Mouse (Mus musculus): Measurements from ENCODE around the gene Net1. TPM values are rescaled to one million over a fixed set of nuclear protein-coding genes. Genes with fewer than 3 reads are reported as not detected.

Net1 gene
- polyA plus RNA-seq, 1 experiment: 39.9 TPM

DNA sequence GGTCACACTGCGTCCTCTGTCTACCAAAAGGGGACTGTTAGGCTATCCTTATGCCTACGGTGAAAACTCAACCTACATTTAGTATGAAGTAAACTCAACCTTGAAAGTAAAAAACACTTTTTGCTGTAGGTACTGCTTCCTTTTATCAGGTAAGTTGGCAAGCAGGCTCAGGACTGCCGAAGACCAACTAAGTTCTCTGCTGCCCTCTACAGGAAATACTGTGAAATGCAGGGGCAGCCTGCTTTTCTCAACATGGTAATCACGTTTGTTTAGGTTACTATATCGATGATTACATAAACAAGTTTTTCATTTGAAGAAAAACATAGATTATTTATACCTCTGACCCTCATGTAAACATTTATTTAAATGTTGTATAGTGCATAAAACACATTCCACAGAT is 21.1 kb downstream of the Net1 start:
- H3K4me3 ChIP-seq (ENCODE audit: insufficient read depth, low read depth, low read length): no peak overlapping the region
- no peaks in the 10 kb centered on the region for H3K36me3 ChIP-seq (ENCODE audit: control insufficient read depth, insufficient read depth, low read length)
- H3K4me1 ChIP-seq (ENCODE audit: control insufficient read depth, insufficient read depth, low read length): peaks cover 5% of the 10 kb centered on the region; the same call in 1 of the 2 replicates
- no peaks in the 10 kb centered on the region for H3K27me3 ChIP-seq (replicated peaks; ENCODE audit: control insufficient read depth, insufficient read depth, low read length)
- WGBS: 20% methylated on average over 5 of the region's 5 CpGs
- peak; percentile 87 for DNase-seq
- no peak overlapping the region for H3K27ac ChIP-seq (ENCODE audit: insufficient read depth, low read depth, low read length)
- TF ChIP-seq POLR2A (IDR thresholded peaks at IDR 0.05; ENCODE audit: low read depth, low read length) (no peak), CTCF (conservative IDR thresholded peaks at IDR 0.05; ENCODE audit: insufficient read depth, insufficient read length, low read depth, low read length) (peak; percentile 89)

DNA sequence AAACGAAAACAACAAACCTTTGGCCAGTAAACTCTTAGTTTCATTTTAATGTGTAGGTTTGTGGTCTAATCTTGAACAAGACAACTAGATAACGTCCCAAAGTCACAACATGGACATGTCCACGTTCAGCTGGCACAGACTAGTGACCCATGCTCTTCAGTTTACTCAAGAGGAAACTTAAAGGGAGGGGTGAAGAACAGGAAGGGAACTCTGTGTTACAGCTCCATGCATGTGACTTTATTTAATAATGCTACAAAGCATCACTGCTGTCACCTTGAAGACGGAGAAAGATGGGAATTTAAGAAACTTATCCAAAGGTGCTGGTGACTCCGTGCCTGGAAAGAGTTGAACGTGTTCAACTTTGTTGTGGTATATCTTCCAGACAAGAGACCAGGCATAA is 22.0 kb downstream of the Net1 start:
- 70% methylated on average over 6 of the region's 6 CpGs for WGBS
- Histone ChIP-seq H3K27me3 (replicated peaks; ENCODE audit: control insufficient read depth, insufficient read depth, low read length) (no peaks in the 10 kb centered on the region), H3K27ac (ENCODE audit: insufficient read depth, low read depth, low read length) (no peak overlapping the region; the same call in 1 of the 2 replicates), H3K4me3 (ENCODE audit: insufficient read depth, low read depth, low read length) (no peak overlapping the region), H3K4me1 (ENCODE audit: control insufficient read depth, insufficient read depth, low read length) (peaks cover 5% of the 10 kb centered on the region; the same call in 1 of the 2 replicates), H3K36me3 (ENCODE audit: control insufficient read depth, insufficient read depth, low read length) (no peaks in the 10 kb centered on the region)
- TF ChIP-seq POLR2A (IDR thresholded peaks at IDR 0.05; ENCODE audit: low read depth, low read length) (no peak), CTCF (conservative IDR thresholded peaks at IDR 0.05; ENCODE audit: insufficient read depth, insufficient read length, low read depth, low read length) (no peak)
- DNase-seq: no peak

DNA sequence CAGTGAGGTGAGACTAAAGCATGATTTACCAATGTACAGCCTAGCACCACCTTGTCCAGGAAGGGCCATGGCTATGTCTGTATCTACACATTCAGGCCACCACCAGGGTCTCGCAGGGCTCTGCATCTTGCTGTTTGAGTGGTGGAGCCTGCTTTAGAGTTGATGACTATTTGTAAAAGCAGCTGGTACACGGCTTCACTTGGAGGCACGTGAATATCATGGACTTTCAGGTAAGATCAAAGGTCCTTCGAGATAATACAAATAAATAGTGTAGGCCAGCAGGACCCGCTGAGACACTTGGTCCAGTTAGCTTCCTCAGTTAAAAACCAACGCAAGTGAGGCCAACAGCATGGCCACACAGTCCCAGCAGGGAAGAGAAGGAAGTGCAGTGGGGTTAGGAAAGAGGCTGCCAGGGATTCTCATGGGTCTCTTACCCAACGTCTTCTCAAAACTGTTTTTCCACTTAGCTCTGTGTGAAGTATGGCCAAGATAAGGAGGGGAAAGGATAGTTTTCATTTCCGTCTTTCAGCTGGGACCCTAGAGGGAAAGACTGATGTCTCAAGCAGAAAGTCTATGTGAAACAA is 22.5 kb downstream of the Net1 start:
- TF ChIP-seq CTCF (conservative IDR thresholded peaks at IDR 0.05; ENCODE audit: insufficient read depth, insufficient read length, low read depth, low read length): 0 out of 2 replicates have a peak, but pooled peaks have one; percentile 1
- TF ChIP-seq POLR2A (IDR thresholded peaks at IDR 0.05; ENCODE audit: low read depth, low read length): no peak
- no peak overlapping the region for H3K4me3 ChIP-seq (ENCODE audit: insufficient read depth, low read depth, low read length)
- peak overlapping the region; percentile 27; the same call in 1 of the 2 replicates for H3K27ac ChIP-seq (ENCODE audit: insufficient read depth, low read depth, low read length)
- WGBS: 67% methylated on average over 8 of the region's 8 CpGs
- H3K27me3 ChIP-seq (replicated peaks; ENCODE audit: control insufficient read depth, insufficient read depth, low read length): no peaks in the 10 kb centered on the region
- H3K36me3 ChIP-seq (ENCODE audit: control insufficient read depth, insufficient read depth, low read length): no peaks in the 10 kb centered on the region
- DNase-seq: peak; percentile 50
- peaks cover 5% of the 10 kb centered on the region; the same call in 1 of the 2 replicates for H3K4me1 ChIP-seq (ENCODE audit: control insufficient read depth, insufficient read depth, low read length)

DNA sequence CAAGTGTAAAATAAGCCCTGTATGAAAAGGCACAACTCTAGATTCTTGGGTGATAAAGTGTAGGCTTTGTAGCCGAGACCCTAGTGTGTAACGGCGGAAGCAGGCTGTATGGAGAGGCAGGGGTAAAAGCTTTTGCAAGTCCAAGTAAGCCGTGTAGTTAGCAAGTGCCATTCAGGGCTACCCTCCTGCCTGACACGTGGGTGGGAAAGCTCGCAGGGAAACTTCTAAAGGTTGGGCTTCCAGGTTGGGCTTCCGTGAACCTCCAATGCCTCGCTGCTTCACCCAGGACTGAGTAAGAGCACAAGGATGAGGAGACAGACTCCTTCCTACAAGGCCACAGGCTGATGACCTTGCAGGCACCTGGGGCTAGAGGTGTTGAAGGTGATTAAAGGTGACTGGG is 23.5 kb downstream of the Net1 start:
- TF ChIP-seq CTCF (conservative IDR thresholded peaks at IDR 0.05; ENCODE audit: insufficient read depth, insufficient read length, low read depth, low read length) (no peak), POLR2A (IDR thresholded peaks at IDR 0.05; ENCODE audit: low read depth, low read length) (no peak)
- peak; percentile 30 for DNase-seq
- no peaks in the 10 kb centered on the region for H3K36me3 ChIP-seq (ENCODE audit: control insufficient read depth, insufficient read depth, low read length)
- H3K4me1 ChIP-seq (ENCODE audit: control insufficient read depth, insufficient read depth, low read length): peaks cover 11% of the 10 kb centered on the region; the same call in 1 of the 2 replicates
- no peaks in the 10 kb centered on the region for H3K27me3 ChIP-seq (replicated peaks; ENCODE audit: control insufficient read depth, insufficient read depth, low read length)
- WGBS: 76% methylated on average over 8 of the region's 8 CpGs
- no peak overlapping the region for H3K27ac ChIP-seq (ENCODE audit: insufficient read depth, low read depth, low read length)
- no peak overlapping the region for H3K4me3 ChIP-seq (ENCODE audit: insufficient read depth, low read depth, low read length)

DNA sequence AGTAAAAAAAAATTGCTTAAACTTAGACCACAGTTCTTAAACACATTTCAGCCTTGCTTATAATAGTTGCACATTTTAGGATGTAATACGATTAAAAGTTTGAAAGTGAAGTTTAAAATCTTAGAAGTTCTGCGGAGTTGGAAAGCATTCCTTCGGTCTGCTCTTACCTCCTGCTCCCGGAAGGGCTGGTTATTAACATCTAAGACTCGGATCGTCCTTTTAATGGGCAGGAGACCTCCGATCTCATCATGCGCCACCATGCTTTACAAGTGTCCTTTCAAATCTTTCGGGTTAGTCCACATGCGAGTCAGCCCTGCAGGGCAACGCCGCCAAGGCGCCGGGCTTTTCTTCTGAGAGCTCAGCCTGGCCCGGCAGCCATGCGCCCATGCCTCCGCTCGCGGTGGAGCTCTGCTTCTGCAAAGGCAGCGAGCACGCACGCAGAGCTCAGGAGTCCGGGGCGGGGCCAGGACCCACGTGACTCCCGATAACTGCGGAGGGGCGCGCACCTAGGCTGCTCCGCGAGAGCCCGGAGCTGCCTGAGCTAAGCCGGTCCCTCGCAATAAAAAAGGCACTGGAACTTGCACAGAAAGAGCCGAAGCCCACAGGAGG is 24.8 kb downstream of the Net1 start:
- no peaks in the 10 kb centered on the region for H3K27me3 ChIP-seq (replicated peaks; ENCODE audit: control insufficient read depth, insufficient read depth, low read length)
- H3K27ac ChIP-seq (ENCODE audit: insufficient read depth, low read depth, low read length): peak overlapping the region; percentile 92
- DNase-seq: peak; percentile 96
- TF ChIP-seq CTCF (conservative IDR thresholded peaks at IDR 0.05; ENCODE audit: insufficient read depth, insufficient read length, low read depth, low read length) (no peak), POLR2A (IDR thresholded peaks at IDR 0.05; ENCODE audit: low read depth, low read length) (peak; percentile 94)
- peak overlapping the region; percentile 92 for H3K4me3 ChIP-seq (ENCODE audit: insufficient read depth, low read depth, low read length)
- H3K36me3 ChIP-seq (ENCODE audit: control insufficient read depth, insufficient read depth, low read length): peaks cover 1% of the 10 kb centered on the region
- peaks cover 11% of the 10 kb centered on the region; the same call in 1 of the 2 replicates for H3K4me1 ChIP-seq (ENCODE audit: control insufficient read depth, insufficient read depth, low read length)
- WGBS: under 1% methylated on average over 35 of the region's 35 CpGs

DNA sequence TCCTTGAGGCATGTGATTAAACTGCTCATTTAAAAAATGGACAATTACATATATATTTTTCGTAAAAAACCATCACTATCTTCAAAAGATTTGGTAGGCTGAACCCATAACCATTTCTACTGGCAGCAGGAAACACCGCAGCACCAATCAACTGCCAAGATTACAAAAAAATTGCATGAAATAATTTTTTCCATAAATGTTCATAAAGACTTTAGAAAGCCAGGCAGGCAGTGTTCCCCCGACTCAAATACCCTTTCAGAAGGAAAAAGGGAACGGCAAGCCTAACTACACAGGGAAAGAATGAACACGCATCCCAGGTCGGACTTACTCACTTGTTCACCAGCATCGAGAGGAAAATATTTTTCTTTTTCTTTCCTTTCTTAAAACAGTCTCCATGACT is 25.4 kb downstream of the Net1 start:
- no peak for DNase-seq
- TF ChIP-seq CTCF (conservative IDR thresholded peaks at IDR 0.05; ENCODE audit: insufficient read depth, insufficient read length, low read depth, low read length): no peak
- no peak for TF ChIP-seq POLR2A (IDR thresholded peaks at IDR 0.05; ENCODE audit: low read depth, low read length)
- Histone ChIP-seq H3K4me3 (ENCODE audit: insufficient read depth, low read depth, low read length) (peak overlapping the region; percentile 92), H3K36me3 (ENCODE audit: control insufficient read depth, insufficient read depth, low read length) (peaks cover 6% of the 10 kb centered on the region), H3K27ac (ENCODE audit: insufficient read depth, low read depth, low read length) (peak overlapping the region; percentile 79; the same call in 1 of the 2 replicates), H3K27me3 (replicated peaks; ENCODE audit: control insufficient read depth, insufficient read depth, low read length) (no peaks in the 10 kb centered on the region), H3K4me1 (ENCODE audit: control insufficient read depth, insufficient read depth, low read length) (peaks cover 11% of the 10 kb centered on the region; the same call in 1 of the 2 replicates)
- 17% methylated on average over 7 of the region's 7 CpGs for WGBS

DNA sequence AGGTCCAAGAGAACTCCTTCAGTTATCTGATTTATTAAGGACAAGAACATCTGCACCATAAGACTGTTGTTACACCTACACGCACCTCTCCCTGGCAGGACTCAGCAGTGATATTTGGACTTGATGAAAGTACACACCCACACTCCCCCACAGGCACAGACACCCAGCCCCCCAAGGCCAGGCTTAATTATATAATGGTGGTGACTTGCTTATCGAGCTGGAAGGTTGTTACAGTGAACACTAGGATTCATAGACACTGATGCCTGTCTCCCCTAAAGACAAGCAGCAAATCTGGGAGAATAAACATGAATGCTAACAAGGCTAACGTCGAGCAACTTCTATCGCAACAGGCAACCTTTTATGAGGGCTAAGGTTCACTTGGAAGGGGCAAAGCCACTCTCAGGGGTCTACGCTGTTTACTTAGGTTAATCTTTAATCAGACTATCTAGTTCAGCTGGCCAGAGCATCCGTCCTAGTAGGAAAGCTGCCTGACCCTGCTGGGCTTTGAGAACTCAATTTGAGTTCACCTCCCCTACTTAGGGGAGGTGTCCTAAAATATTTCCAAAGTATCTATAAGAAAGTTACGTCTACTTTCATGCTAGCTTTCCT is 26.4 kb downstream of the Net1 start:
- TF ChIP-seq POLR2A (IDR thresholded peaks at IDR 0.05; ENCODE audit: low read depth, low read length) (no peak), CTCF (conservative IDR thresholded peaks at IDR 0.05; ENCODE audit: insufficient read depth, insufficient read length, low read depth, low read length) (no peak)
- H3K4me3 ChIP-seq (ENCODE audit: insufficient read depth, low read depth, low read length): peak overlapping the region; percentile 92
- peaks cover 11% of the 10 kb centered on the region; the same call in 1 of the 2 replicates for H3K4me1 ChIP-seq (ENCODE audit: control insufficient read depth, insufficient read depth, low read length)
- peaks cover 13% of the 10 kb centered on the region for H3K36me3 ChIP-seq (ENCODE audit: control insufficient read depth, insufficient read depth, low read length)
- H3K27ac ChIP-seq (ENCODE audit: insufficient read depth, low read depth, low read length): peak overlapping the region; percentile 77
- peak; percentile 83 for DNase-seq
- H3K27me3 ChIP-seq (replicated peaks; ENCODE audit: control insufficient read depth, insufficient read depth, low read length): no peaks in the 10 kb centered on the region
- 35% methylated on average over 8 of the region's 8 CpGs for WGBS

Data from kidney, adult 2 months (tissue).